Comparison of ENCODE assay signal across 12 mouse cellular contexts in the genomic region with DNA sequence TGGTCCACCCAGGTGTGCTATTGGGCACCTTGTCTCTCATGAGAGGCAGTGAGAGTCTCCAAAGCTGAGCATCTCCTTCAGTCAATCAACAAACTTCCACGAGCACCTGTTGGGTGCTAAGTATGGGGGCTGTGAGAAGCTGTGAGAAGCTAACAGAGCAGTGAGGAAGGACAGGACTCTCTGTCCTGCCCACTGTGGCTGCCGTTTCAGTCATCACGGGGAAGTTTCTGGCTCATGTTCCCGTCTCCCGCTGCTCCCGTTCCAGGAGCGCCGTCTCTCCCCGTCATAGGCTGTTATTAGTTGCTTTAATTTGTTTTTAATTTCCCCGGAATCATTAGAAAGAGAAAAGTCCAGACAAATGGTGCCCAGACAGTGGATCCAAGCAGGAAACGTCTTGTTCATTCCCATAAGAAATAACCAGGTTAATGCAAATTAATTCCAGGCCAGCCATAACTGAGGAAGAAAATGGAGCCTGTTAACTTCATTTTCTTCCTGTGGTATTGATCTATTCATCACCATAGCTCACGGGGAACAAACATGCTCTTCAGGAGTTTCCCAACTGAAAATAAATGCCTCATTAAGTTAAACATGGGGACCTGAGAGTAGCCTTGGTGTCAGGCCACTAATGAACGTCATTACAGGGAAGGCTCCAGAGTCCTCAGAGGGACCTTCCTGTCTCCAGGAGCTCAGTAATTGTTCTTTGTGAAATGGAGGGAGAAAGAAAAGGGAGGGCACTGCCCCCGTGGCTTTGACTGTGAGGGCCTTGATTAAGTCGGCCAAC.
A peak's percentile ranks its signal among the peaks of the same experiment; 100 is the strongest.
DNase-seq lines count a peak whose midpoint lies in the region; ATAC-seq and TF ChIP-seq lines count a peak whose summit lies in the region.
"Had no signal": no experiment of that assay in that cellular context is flagged by ENCODE, and none has a peak within 500 bp of the region (broad histone marks: within the 10 kb centered on the region; RNA-seq: fewer than 3 reads in every experiment).

No protein-coding gene starts in this region.

- 69% methylated on average over 15 of the region's 15 CpGs for WGBS in midbrain, embryonic 10.5 days
- WGBS in midbrain, embryonic 16.5 days: 45% methylated on average over 15 of the region's 15 CpGs
- 8% methylated on average over 15 of the region's 15 CpGs for WGBS in forebrain, embryonic 15.5 days
- 68% methylated on average over 15 of the region's 15 CpGs for WGBS in stomach, postnatal 0 days

- peaks cover 31% of the 10 kb centered on the region for H3K4me1 ChIP-seq in midbrain, embryonic 10.5 days
- H3K4me1 ChIP-seq in midbrain, embryonic 16.5 days (ENCODE audit: control insufficient read depth, insufficient read depth, low read length): peaks cover 3% of the 10 kb centered on the region; the same call in 1 of the 2 replicates
- H3K4me1 ChIP-seq in forebrain, embryonic 15.5 days: peaks cover 16% of the 10 kb centered on the region
- no peaks in the 10 kb centered on the region for H3K4me1 ChIP-seq in stomach, postnatal 0 days (replicated peaks; ENCODE audit: control insufficient read depth, insufficient read depth)

- no peak overlapping the region for H3K9ac ChIP-seq in midbrain, embryonic 16.5 days (ENCODE audit: low read depth, low read length)
- H3K9ac ChIP-seq in forebrain, embryonic 15.5 days (replicated peaks): no peak overlapping the region
- no peak overlapping the region for H3K9ac ChIP-seq in stomach, postnatal 0 days (ENCODE audit: low read length)

- TF ChIP-seq EP300 in stomach, postnatal 0 days (optimal IDR thresholded peaks at IDR 0.05): no peak

- no peaks in the 10 kb centered on the region for H3K36me3 ChIP-seq in midbrain, embryonic 10.5 days
- H3K36me3 ChIP-seq in midbrain, embryonic 16.5 days (ENCODE audit: control insufficient read depth, insufficient read depth, low read length): no peaks in the 10 kb centered on the region
- H3K36me3 ChIP-seq in forebrain, embryonic 15.5 days: no peaks in the 10 kb centered on the region
- H3K36me3 ChIP-seq in stomach, postnatal 0 days (ENCODE audit: control insufficient read depth, insufficient read depth, low read length): no peaks in the 10 kb centered on the region

- no peak overlapping the region for H3K4me3 ChIP-seq in midbrain, embryonic 10.5 days
- H3K4me3 ChIP-seq in midbrain, embryonic 16.5 days (ENCODE audit: low read depth, low read length): no peak overlapping the region
- H3K4me3 ChIP-seq in forebrain, embryonic 15.5 days: no peak overlapping the region
- no peak overlapping the region for H3K4me3 ChIP-seq in stomach, postnatal 0 days (ENCODE audit: low read depth, low read length)

- no peak for DNase-seq in midbrain, embryonic 10.5 days (ENCODE audit: low spot score)
- DNase-seq in hindlimb bud, embryonic 11.5 days (ENCODE audit: extremely low spot score, low read depth, low spot score): peak; percentile 33
- DNase-seq in retina, embryonic 14.5 days (ENCODE audit: low spot score): peak; percentile 76
- no peak for DNase-seq in stomach, postnatal 0 days (ENCODE audit: low spot score)
- no peak for DNase-seq in kidney, postnatal 14 days
- DNase-seq: heart, adult 18-20 months; heart, postnatal 14 days; liver; thymus, adult 2 months had no signal

- peak overlapping the region; percentile 69 for H3K27ac ChIP-seq in midbrain, embryonic 10.5 days (replicated peaks)
- no peak overlapping the region for H3K27ac ChIP-seq in midbrain, embryonic 16.5 days (ENCODE audit: low read length)
- peak overlapping the region; percentile 25; the same call in 1 of the 2 replicates for H3K27ac ChIP-seq in forebrain, embryonic 15.5 days (replicated peaks)
- no peak overlapping the region for H3K27ac ChIP-seq in stomach, postnatal 0 days (replicated peaks)

- no peaks in the 10 kb centered on the region; the same call in 1 of the 2 replicates for H3K9me3 ChIP-seq in midbrain, embryonic 10.5 days (replicated peaks)
- no peaks in the 10 kb centered on the region for H3K9me3 ChIP-seq in midbrain, embryonic 16.5 days (replicated peaks; ENCODE audit: control insufficient read depth, low read length, poor library complexity, severe bottlenecking)
- H3K9me3 ChIP-seq in forebrain, embryonic 15.5 days: no peaks in the 10 kb centered on the region
- H3K9me3 ChIP-seq in stomach, postnatal 0 days (ENCODE audit: control insufficient read depth, low read length): no peaks in the 10 kb centered on the region

- H3K27me3 ChIP-seq in midbrain, embryonic 10.5 days (ENCODE audit: low read depth, poor library complexity, severe bottlenecking): peaks cover 7% of the 10 kb centered on the region
- no peaks in the 10 kb centered on the region for H3K27me3 ChIP-seq in midbrain, embryonic 16.5 days (ENCODE audit: control insufficient read depth, insufficient read depth, low read depth, low read length)
- H3K27me3 ChIP-seq in forebrain, embryonic 15.5 days: no peaks in the 10 kb centered on the region
- no peaks in the 10 kb centered on the region for H3K27me3 ChIP-seq in stomach, postnatal 0 days (ENCODE audit: control insufficient read depth, insufficient read depth, low read length)

- no peak for ATAC-seq in midbrain, embryonic 16.5 days
- ATAC-seq in forebrain, embryonic 15.5 days (replicated peaks): peak; percentile 71
- ATAC-seq in stomach, postnatal 0 days (ENCODE audit: low FRiP score, low TSS enrichment): no peak
- no peak for ATAC-seq in granulocyte monocyte progenitor cell, adult 5-6 weeks (replicated peaks; ENCODE audit: poor library complexity, severe bottlenecking)

- no peak for TF ChIP-seq CTCF in stomach, postnatal 0 days (IDR thresholded peaks at IDR 0.05; ENCODE audit: low read depth)

- H3K4me2 ChIP-seq in midbrain, embryonic 16.5 days (ENCODE audit: low read length): no peak overlapping the region
- no peak overlapping the region for H3K4me2 ChIP-seq in forebrain, embryonic 15.5 days (replicated peaks)
- no peak overlapping the region for H3K4me2 ChIP-seq in stomach, postnatal 0 days (replicated peaks; ENCODE audit: low read depth)

Comparison
In these comparisons a context has a peak if more than half of its experiments do, and no peak if none do; other contexts are left out.
1. H3K27ac ChIP-seq: peak in midbrain, embryonic 10.5 days (single experiment) and forebrain, embryonic 15.5 days (single experiment); none in midbrain, embryonic 16.5 days (single experiment) and stomach, postnatal 0 days (single experiment).
2. DNase-seq: peak in hindlimb bud, embryonic 11.5 days (single experiment) and retina, embryonic 14.5 days (single experiment); none in midbrain, embryonic 10.5 days (single experiment), stomach, postnatal 0 days (single experiment) and kidney, postnatal 14 days (single experiment).